Mouse (Mus musculus) heart, adult 2 months (tissue): ENCODE results near the gene Zc3h12a. TPM values are rescaled to one million over a fixed set of nuclear protein-coding genes. Genes with fewer than 3 reads are reported as not detected.
A peak's percentile ranks its signal among the peaks of the same experiment; 100 is the strongest.

Experiments used
- DNase-seq, 2 experiments: peaks; one replicate each; pipeline ENCODE4 v3.0.0; 2021
- H3K27ac ChIP-seq: fragments of 200-600 bp; 2 replicates; pipeline ENCODE4 v1.8.1; 2022
- H3K27me3 ChIP-seq: fragments of 200-500 bp; 2 replicates; pipeline ENCODE4 v1.6.1; 2012; ENCODE audit warnings: mild to moderate bottlenecking, low read length, inconsistent platforms, mixed read lengths; ENCODE audit not compliant: control insufficient read depth, insufficient read depth
- H3K36me3 ChIP-seq: fragments of 200-500 bp; 2 replicates; pipeline ENCODE4 v1.6.1; 2012; ENCODE audit warnings: low read length, inconsistent platforms; ENCODE audit not compliant: control insufficient read depth, insufficient read depth
- H3K4me1 ChIP-seq: fragments of 200-500 bp; 2 replicates; pipeline ENCODE4 v1.6.1; 2011; ENCODE audit warnings: low read length; ENCODE audit not compliant: control insufficient read depth, insufficient read depth
- H3K4me3 ChIP-seq: fragments of 200-600 bp; 2 replicates; pipeline ENCODE4 v1.8.1; 2022
- H3K79me2 ChIP-seq: fragments of 200-500 bp; replicated peaks from 2 replicates; pipeline ENCODE4 v1.6.1; 2012; ENCODE audit warnings: mild to moderate bottlenecking, inconsistent platforms, low read length, moderate library complexity, mixed read lengths; ENCODE audit not compliant: control insufficient read depth, insufficient read depth
- H3K9ac ChIP-seq: fragments of 200-500 bp; 2 replicates; pipeline ENCODE4 v1.6.1; 2012; ENCODE audit warnings: low read depth, mild to moderate bottlenecking, control low read depth, inconsistent platforms, low read length, mixed read lengths
- CTCF ChIP-seq: fragments of 200-600 bp; IDR thresholded peaks from 2 replicates; pipeline ENCODE4 v1.8.1; 2022; ENCODE audit warnings: antibody characterized with exemption, mild to moderate bottlenecking, moderate library complexity
- EP300 ChIP-seq: fragments of 200-500 bp; IDR thresholded peaks from 2 replicates; pipeline ENCODE4 v1.6.1; 2011; ENCODE audit warnings: low read depth, low read length, control low read depth; ENCODE audit not compliant: insufficient read depth
- POLR2A ChIP-seq: fragments of 200-500 bp; IDR thresholded peaks from 2 replicates; pipeline ENCODE4 v1.6.1; 2011; ENCODE audit warnings: mild to moderate bottlenecking, low read depth, low read length, control low read depth; ENCODE audit not compliant: insufficient read depth
- WGBS: fragments of 180-500 bp; shearing (Covaris S2); methylation state at CpG from one replicate; pipeline ENCODE4 v1.1.7; 2018; 5-methylcytosine and 5-hydroxymethylcytosine counted together
- intact Hi-C: fragments of 180-260 bp; cut with DNase I; formaldehyde crosslinking; loops from one replicate; pipeline ENCODE4 v1.15.1; 2025
- polyA plus RNA-seq: library from polyadenylated mRNA; depleted of rRNA; stranded (reverse); fragments of >200 nt; gene quantifications from 2 replicates; pipeline ENCODE4 v1.2.3, GENCODE M21; 2012
- total RNA-seq, 2 experiments: library from RNA; stranded (reverse); gene quantifications; 2 replicates each; pipeline ENCODE4 v1.2.3; 2021

Zc3h12a gene
- total and polyA plus RNA-seq, 3 experiments = 3.0 to 5.0 (median 4.8) TPM

DNA sequence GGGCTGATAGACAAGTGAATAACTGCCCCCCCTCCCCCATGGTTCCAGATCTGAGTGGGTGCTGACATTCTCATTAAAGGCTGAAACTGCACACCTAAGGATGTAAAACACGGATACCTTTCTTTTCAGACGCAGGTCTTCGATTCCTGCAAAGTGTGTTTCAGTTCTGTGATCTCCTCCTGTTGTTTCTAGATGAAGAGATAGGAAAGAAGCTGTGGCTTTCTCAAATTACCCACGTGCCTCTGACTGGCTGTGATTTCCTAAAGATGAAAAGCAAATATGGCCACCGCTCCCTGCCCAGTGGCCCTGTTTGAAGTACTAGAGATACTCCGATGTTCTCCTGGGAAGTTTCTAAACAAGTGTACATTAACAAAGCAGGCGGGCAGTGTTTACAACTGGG is 10.7 kb upstream of the Zc3h12a start:
- H3K27ac ChIP-seq = no peak overlapping the region
- H3K36me3 ChIP-seq = no peaks in the 10 kb centered on the region
- DNase-seq = no peak
- 68% methylated on average over 7 of the region's 7 CpGs for WGBS
- no peak overlapping the region for H3K9ac ChIP-seq
- no peak for TF ChIP-seq POLR2A
- TF ChIP-seq EP300 = no peak
- no peak for TF ChIP-seq CTCF
- no peaks in the 10 kb centered on the region for H3K4me1 ChIP-seq
- no peaks in the 10 kb centered on the region for H3K79me2 ChIP-seq
- H3K27me3 ChIP-seq = no peaks in the 10 kb centered on the region
- H3K4me3 ChIP-seq = no peak overlapping the region
- intact Hi-C loops = no loop called here

DNA sequence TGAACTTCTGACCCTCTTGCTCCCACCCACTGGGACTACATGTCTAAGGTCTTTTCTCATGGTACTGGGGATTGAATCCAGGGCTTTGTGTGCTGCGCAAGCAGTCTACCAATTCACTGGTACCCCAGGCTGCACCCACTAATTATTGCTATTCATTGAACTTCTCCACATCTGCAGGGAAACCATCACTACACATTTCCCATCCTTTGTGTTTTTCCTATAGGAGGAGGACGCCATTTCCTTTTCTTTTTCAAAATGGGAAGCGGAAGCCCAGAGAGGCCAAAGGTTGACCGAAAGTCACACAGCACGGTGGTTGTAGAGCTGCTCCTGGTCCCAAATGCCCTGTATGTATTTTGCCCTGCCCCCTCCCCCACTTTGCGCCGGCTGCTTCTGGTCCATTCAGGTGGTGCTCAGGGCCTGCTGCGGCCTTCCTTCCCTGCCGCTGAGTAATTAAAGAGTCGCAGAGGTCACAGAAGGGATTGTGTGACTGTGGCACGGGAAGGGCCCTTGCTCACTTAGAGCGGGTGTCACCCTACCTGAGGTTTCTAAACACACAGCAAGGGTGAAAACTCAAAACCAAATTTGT is 8.8 kb upstream of the Zc3h12a start:
- Histone ChIP-seq H3K36me3 (no peaks in the 10 kb centered on the region), H3K9ac (no peak overlapping the region), H3K27ac (no peak overlapping the region), H3K4me3 (no peak overlapping the region), H3K79me2 (no peaks in the 10 kb centered on the region), H3K4me1 (peaks cover under 1% of the 10 kb centered on the region), H3K27me3 (no peaks in the 10 kb centered on the region)
- no peak for TF ChIP-seq EP300
- no peak for TF ChIP-seq POLR2A
- no peak for TF ChIP-seq CTCF
- intact Hi-C loops = no loop called here
- 70% methylated on average over 12 of the region's 12 CpGs for WGBS
- DNase-seq = no peak

DNA sequence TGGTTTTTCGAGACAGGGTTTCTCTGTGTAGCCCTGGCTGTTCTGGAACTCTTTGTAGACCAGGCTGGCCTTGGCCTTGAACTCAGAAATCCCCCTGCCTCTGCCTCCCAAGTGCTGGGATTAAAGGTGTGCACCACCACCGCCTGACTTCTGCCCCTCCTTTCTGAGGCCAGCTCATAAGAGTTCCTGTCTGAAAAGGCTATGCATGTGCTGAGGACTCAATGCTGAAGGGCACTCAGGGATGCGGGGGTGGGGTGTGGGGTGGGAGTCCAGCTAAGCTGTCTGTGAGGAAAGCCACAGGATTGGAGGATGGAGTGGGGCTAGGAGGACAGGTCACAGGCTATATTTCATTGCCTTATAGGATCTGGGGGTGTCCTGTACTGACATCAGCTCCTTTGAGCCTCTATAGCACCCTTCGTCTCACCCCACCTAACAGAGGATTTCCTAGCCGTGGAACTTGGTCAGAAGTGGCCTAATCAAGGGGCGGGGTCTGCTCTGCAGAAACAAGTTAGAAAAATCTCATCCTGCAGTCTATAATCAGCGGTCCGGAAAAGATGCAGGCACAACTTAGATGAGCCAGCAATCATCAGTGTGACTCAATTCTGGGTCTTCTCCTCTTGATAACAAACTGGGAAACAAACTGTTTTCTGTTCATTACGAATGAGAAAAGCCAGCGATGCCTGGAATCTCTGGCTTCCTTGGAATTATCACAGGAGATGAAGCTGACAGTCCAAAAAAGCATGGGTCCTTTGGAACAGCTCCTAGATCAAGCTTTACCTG is 7.6 kb upstream of the Zc3h12a start:
- H3K79me2 ChIP-seq = no peaks in the 10 kb centered on the region
- DNase-seq = no peak
- WGBS = 77% methylated on average over 10 of the region's 10 CpGs
- no peak overlapping the region for H3K9ac ChIP-seq
- no peak overlapping the region for H3K4me3 ChIP-seq
- H3K36me3 ChIP-seq = no peaks in the 10 kb centered on the region
- H3K27ac ChIP-seq = no peak overlapping the region
- TF ChIP-seq POLR2A (no peak), EP300 (no peak), CTCF (no peak)
- intact Hi-C loops = no loop called here
- no peaks in the 10 kb centered on the region for H3K27me3 ChIP-seq
- H3K4me1 ChIP-seq = peaks cover 4% of the 10 kb centered on the region

DNA sequence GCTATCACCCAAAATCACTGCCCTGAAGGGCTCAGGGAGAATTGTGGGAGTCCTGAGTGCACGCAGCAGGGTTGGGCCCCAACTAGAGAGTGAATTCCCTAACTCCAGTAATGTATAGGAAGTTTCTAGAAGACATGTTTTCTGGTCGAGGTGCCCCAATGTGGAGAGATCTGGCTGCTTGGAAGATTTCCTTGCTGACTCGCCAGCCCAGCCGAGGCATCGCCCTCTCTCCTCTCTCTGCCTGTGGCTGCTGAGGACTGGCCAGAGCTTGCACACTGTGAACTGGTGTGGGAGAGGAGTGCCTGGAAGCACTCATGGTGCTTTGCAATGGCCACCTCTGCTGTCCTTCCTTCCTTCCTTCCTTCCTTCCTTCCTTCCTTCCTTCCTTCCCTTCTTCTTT is 7.0 kb upstream of the Zc3h12a start:
- Histone ChIP-seq H3K36me3 (no peaks in the 10 kb centered on the region), H3K4me3 (no peak overlapping the region), H3K9ac (no peak overlapping the region), H3K27ac (no peak overlapping the region), H3K27me3 (no peaks in the 10 kb centered on the region), H3K4me1 (peaks cover 4% of the 10 kb centered on the region), H3K79me2 (no peaks in the 10 kb centered on the region)
- TF ChIP-seq CTCF (no peak), POLR2A (no peak), EP300 (no peak)
- 82% methylated on average over 5 of the region's 5 CpGs for WGBS
- intact Hi-C loops = no loop called here
- DNase-seq = no peak

DNA sequence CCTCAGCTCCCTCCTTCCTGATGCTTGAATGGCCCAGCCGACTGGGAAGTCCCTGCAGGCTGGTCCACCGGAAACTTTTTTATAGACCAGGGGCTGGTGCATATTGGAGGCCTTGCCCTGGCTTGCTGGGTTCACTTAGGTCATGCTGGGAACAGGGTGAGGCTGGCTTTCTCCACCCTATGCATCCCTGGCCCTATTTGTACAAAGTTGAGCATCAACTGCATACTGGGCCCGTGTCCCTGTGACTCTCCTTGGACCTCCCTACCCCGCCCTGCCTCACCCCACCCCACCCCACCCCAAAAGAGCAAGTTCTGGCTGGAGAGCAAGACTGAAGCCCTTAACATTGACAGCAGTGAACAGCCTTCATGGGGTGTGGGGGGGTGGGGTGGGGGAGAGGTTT is 6.6 kb upstream of the Zc3h12a start:
- WGBS = 83% methylated on average over 4 of the region's 4 CpGs
- Histone ChIP-seq H3K27me3 (no peaks in the 10 kb centered on the region), H3K79me2 (no peaks in the 10 kb centered on the region), H3K4me1 (peaks cover 4% of the 10 kb centered on the region), H3K36me3 (no peaks in the 10 kb centered on the region), H3K4me3 (no peak overlapping the region), H3K9ac (no peak overlapping the region), H3K27ac (no peak overlapping the region)
- no peak for DNase-seq
- intact Hi-C loops = no loop called here
- TF ChIP-seq POLR2A (no peak), EP300 (no peak), CTCF (no peak)

DNA sequence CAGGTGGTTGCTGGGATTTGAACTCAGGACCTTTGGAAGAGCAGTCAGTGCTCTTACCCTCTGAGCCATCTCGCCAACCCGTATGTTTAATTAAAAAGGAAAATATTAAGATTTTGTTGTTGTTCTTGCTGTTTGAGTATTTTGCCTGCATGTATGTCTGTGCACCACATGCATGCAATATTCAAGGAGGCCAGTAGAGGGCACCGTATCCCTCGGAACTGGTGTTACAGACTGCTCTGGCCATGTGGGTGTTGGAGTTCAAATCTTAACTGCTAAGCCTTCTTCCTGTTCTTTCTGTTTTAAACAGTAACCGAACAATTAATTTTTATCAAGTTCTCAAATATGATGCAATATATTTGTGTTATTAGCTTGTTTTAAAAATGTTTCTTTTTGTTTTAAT is 4.8 kb upstream of the Zc3h12a start:
- peaks cover 7% of the 10 kb centered on the region for H3K4me1 ChIP-seq
- no peak overlapping the region for H3K9ac ChIP-seq
- 47% methylated on average over 5 of the region's 5 CpGs for WGBS
- H3K36me3 ChIP-seq = no peaks in the 10 kb centered on the region
- TF ChIP-seq POLR2A (no peak), CTCF (peak; percentile 84)
- no peaks in the 10 kb centered on the region for H3K27me3 ChIP-seq
- H3K27ac ChIP-seq = no peak overlapping the region
- DNase-seq = peak in 1 of 2 experiments; percentile 67
- H3K4me3 ChIP-seq = no peak overlapping the region
- no peaks in the 10 kb centered on the region for H3K79me2 ChIP-seq
- intact Hi-C loops = no loop called here
